Mouse (Mus musculus) ES-Bruce4 (cell line): ENCODE data around the gene Mfn2. TPM values are rescaled to one million over a fixed set of nuclear protein-coding genes. Genes with fewer than 3 reads are reported as not detected.
A peak's percentile ranks its signal among the peaks of the same experiment; 100 is the strongest.

Experiments used
- H3K27ac ChIP-seq: 2 replicates; pipeline ENCODE4 v1.5.1; 2012; ENCODE audit warnings: low read length, inconsistent platforms; ENCODE audit not compliant: insufficient read depth
- H3K27me3 ChIP-seq: 2 replicates; pipeline ENCODE4 v1.6.1; 2012; ENCODE audit warnings: mild to moderate bottlenecking, low read length, inconsistent platforms; ENCODE audit not compliant: control insufficient read depth, poor library complexity, insufficient read depth, severe bottlenecking
- H3K36me3 ChIP-seq: 2 replicates; pipeline ENCODE4 v1.6.1; 2012; ENCODE audit warnings: inconsistent platforms, mild to moderate bottlenecking, low read length, moderate library complexity; ENCODE audit not compliant: control insufficient read depth, poor library complexity, insufficient read depth, severe bottlenecking
- H3K4me1 ChIP-seq: one replicate; pipeline ENCODE4 v1.8.1; 2011; ENCODE audit warnings: low read length; ENCODE audit not compliant: control insufficient read depth, insufficient read depth
- H3K4me3 ChIP-seq: 2 replicates; pipeline ENCODE4 v1.5.1; 2011; ENCODE audit warnings: low read depth, mild to moderate bottlenecking, low read length
- H3K9ac ChIP-seq: 2 replicates; pipeline ENCODE4 v1.6.1; 2012; ENCODE audit warnings: low read depth, mild to moderate bottlenecking, inconsistent platforms; ENCODE audit not compliant: poor library complexity, severe bottlenecking
- H3K9me3 ChIP-seq: replicated peaks from 2 replicates; pipeline ENCODE4 v1.6.1; 2012; ENCODE audit warnings: mild to moderate bottlenecking, low read length, inconsistent platforms; ENCODE audit not compliant: control insufficient read depth, poor library complexity, insufficient read depth, severe bottlenecking
- CTCF ChIP-seq: IDR thresholded peaks from one replicate; pipeline ENCODE4 v1.8.1; 2011; ENCODE audit warnings: low read depth, low read length
- EP300 ChIP-seq: IDR thresholded peaks from 2 replicates; pipeline ENCODE4 v1.6.1; 2011; ENCODE audit warnings: low read depth, low read length; ENCODE audit not compliant: insufficient read depth
- POLR2A ChIP-seq: IDR thresholded peaks from one replicate; pipeline ENCODE4 v1.8.1; 2011; ENCODE audit warnings: low read length; ENCODE audit not compliant: insufficient read depth
- polyA plus RNA-seq: library from polyadenylated mRNA; stranded (reverse); fragments of >200 nt; gene quantifications from 2 replicates; pipeline ENCODE4 v1.2.4, GENCODE M21; 2011; ENCODE audit warnings: low read depth; ENCODE audit not compliant: missing spikeins, insufficient read depth, insufficient read length

Gene Mfn2
- polyA plus RNA-seq: 14.6 and 16.7 TPM in 2 replicates

GRCm38 (mm10) chr4:147904313-147905089 is at the start of gene Mfn2:
Mfn2 (minus strand) TSS chr4:147904704.
- Histone ChIP-seq H3K4me1 (peaks cover 4% of the 10 kb centered on the region), H3K27ac (no peak within 1 kb of the TSS), H3K9ac (peak within 1 kb of the TSS; percentile 67), H3K9me3 (no peaks in the 10 kb centered on the region), H3K4me3 (peak within 1 kb of the TSS; percentile 86), H3K36me3 (no peaks in the 10 kb centered on the region), H3K27me3 (no peaks in the 10 kb centered on the region)
- no peak for TF ChIP-seq EP300
- no peak for TF ChIP-seq POLR2A
- no peak for TF ChIP-seq CTCF

DNA sequence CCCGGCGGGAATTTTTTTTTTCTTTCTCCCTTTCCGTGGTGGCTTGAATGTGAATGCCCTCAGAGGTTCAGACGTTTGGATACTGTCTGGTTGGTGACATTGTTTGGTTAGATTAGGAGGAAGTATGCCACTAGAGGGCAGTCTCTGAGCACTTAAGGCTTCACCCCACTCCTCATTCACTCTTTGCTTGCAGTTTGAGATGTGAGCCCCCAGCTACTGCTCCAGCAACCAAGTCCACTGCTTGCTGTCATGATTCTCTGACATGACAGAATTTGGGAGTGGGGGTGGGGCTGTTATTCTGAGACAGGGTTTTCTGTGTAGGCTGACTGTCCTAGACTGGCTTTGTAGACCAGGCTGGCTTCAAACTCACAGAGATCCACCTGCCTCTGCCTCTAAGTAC is 49.1 kb upstream of the Mfn2 start:
- H3K9ac ChIP-seq: no peak overlapping the region
- no peaks in the 10 kb centered on the region for H3K27me3 ChIP-seq
- no peak overlapping the region for H3K4me3 ChIP-seq
- H3K36me3 ChIP-seq: no peaks in the 10 kb centered on the region
- H3K27ac ChIP-seq: no peak overlapping the region
- TF ChIP-seq CTCF: peak; percentile 43
- no peak for TF ChIP-seq POLR2A
- no peaks in the 10 kb centered on the region for H3K9me3 ChIP-seq
- no peaks in the 10 kb centered on the region for H3K4me1 ChIP-seq

GRCm38 (mm10) chr4:147947511-147947910 is 43.0 kb upstream of the Mfn2 start:
- Histone ChIP-seq H3K9me3 (no peaks in the 10 kb centered on the region), H3K4me1 (no peaks in the 10 kb centered on the region), H3K36me3 (peaks cover 2% of the 10 kb centered on the region; the same call in 1 of the 2 replicates), H3K27me3 (no peaks in the 10 kb centered on the region), H3K4me3 (no peak overlapping the region), H3K27ac (no peak overlapping the region), H3K9ac (no peak overlapping the region)
- no peak for TF ChIP-seq EP300
- TF ChIP-seq POLR2A: no peak
- TF ChIP-seq CTCF: no peak

DNA sequence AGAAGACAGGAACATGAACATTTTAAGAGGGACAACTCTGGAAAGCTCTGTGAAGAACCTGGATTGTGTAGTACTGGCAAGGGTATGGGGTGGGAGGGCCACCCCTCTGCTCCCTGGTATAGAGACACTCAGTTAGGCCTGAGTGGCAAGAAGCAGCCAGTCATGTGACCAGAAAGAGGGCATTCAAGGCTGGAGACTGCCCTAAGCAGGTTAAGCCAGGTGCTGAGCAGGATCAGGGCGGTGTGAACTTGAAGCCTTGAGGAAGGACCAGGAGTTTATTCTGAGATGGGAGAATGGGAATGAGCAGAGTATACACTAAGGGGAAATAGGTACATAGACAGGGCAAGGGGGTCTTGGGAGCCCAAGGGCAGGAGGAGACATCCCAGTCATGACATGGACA is 38.5 kb upstream of the Mfn2 start:
- Histone ChIP-seq H3K4me3 (no peak overlapping the region), H3K27ac (no peak overlapping the region), H3K9me3 (no peaks in the 10 kb centered on the region), H3K36me3 (peaks cover 2% of the 10 kb centered on the region; the same call in 1 of the 2 replicates), H3K27me3 (no peaks in the 10 kb centered on the region), H3K4me1 (peaks cover 2% of the 10 kb centered on the region), H3K9ac (no peak overlapping the region)
- TF ChIP-seq POLR2A (no peak), CTCF (no peak), EP300 (no peak)

GRCm38 (mm10) chr4:147941045-147942020 is 36.8 kb upstream of the Mfn2 start:
- no peaks in the 10 kb centered on the region; the same call in 1 of the 2 replicates for H3K36me3 ChIP-seq
- no peaks in the 10 kb centered on the region for H3K9me3 ChIP-seq
- H3K27me3 ChIP-seq: no peaks in the 10 kb centered on the region
- TF ChIP-seq EP300 (no peak), CTCF (no peak), POLR2A (no peak)
- H3K9ac ChIP-seq: peak overlapping the region; percentile 60
- peak overlapping the region; percentile 84 for H3K4me3 ChIP-seq
- no peak overlapping the region for H3K27ac ChIP-seq
- H3K4me1 ChIP-seq: peaks cover 6% of the 10 kb centered on the region
